Mouse (Mus musculus) CH12.LX (cell line): Measurements from ENCODE around the gene Adam12. TPM values are rescaled to one million over a fixed set of nuclear protein-coding genes. Genes with fewer than 3 reads are reported as not detected.

Experiments
- DNase-seq: peaks from one replicate; pipeline ENCODE4 v3.0.0-alpha.2; 2013; ENCODE audit errors: extremely low read depth
- H3K27ac ChIP-seq: 2 replicates; pipeline ENCODE4 v1.5.1; 2012; ENCODE audit warnings: low read depth, mild to moderate bottlenecking, control low read depth, moderate library complexity; ENCODE audit not compliant: insufficient read depth
- H3K27me3 ChIP-seq: replicated peaks from 2 replicates; pipeline ENCODE3; 2012; ENCODE audit warnings: inconsistent platforms
- H3K36me3 ChIP-seq, 2 experiments: replicated peaks in 1 of 2; 2 replicates each; pipeline versions ENCODE3 to v1.6.1; 2012; ENCODE audit warnings: inconsistent platforms in 1 of 2, low read length in 1 of 2, mild to moderate bottlenecking in 1 of 2, mixed read lengths in 1 of 2, moderate library complexity in 1 of 2; ENCODE audit not compliant: control insufficient read depth in 1 of 2, insufficient read depth in 1 of 2
- H3K4me1 ChIP-seq, 2 experiments: 2 replicates each; pipeline ENCODE4 v1.6.1; 2012; ENCODE audit warnings: inconsistent platforms in 1 of 2, moderate library complexity in 1 of 2; ENCODE audit not compliant: insufficient read depth in 2 of 2, control insufficient read depth in 1 of 2
- H3K4me2 ChIP-seq: 2 replicates; pipeline ENCODE4 v1.6.1; 2012; ENCODE audit warnings: low read depth, mild to moderate bottlenecking, control low read depth; ENCODE audit not compliant: poor library complexity, insufficient read depth, severe bottlenecking
- H3K4me3 ChIP-seq, 3 experiments: fragments of 150-350 bp in 1 of 3; sonication (generic) in 1 of 3; replicated peaks in 1 of 3; 2 replicates each; pipeline versions ENCODE3 to v1.5.1; 2011 to 2012; ENCODE audit warnings: low read depth in 2 of 3, low read length in 2 of 3, mild to moderate bottlenecking in 2 of 3, moderate library complexity in 2 of 3, control low read depth in 1 of 3, improper control_type of control experiment in 1 of 3, inconsistent platforms in 1 of 3, mixed read lengths in 1 of 3; ENCODE audit not compliant: poor library complexity in 1 of 3
- H3K79me2 ChIP-seq: replicated peaks from 2 replicates; pipeline ENCODE4 v1.6.1; 2012; ENCODE audit warnings: mild to moderate bottlenecking, moderate library complexity; ENCODE audit not compliant: control insufficient read depth, poor library complexity, insufficient read depth, severe bottlenecking; ENCODE audit errors: extremely low read depth
- H3K9ac ChIP-seq: 2 replicates; pipeline ENCODE4 v1.6.1; 2012; ENCODE audit warnings: low read depth, mild to moderate bottlenecking, control low read depth, moderate library complexity; ENCODE audit not compliant: insufficient read depth
- H3K9me3 ChIP-seq: replicated peaks from 2 replicates; pipeline ENCODE3; 2012; ENCODE audit warnings: low read length, inconsistent platforms, mixed read lengths
- BHLHE40 ChIP-seq: IDR thresholded peaks from 2 replicates; pipeline ENCODE4 v1.6.1; 2011; ENCODE audit warnings: mild to moderate bottlenecking, low read depth, low read length, improper control_type of control experiment
- CHD1 ChIP-seq: IDR thresholded peaks from 2 replicates; pipeline ENCODE4 v1.6.1; 2012; ENCODE audit warnings: low read depth, low read length, improper control_type of control experiment, inconsistent platforms
- CHD2 ChIP-seq: IDR thresholded peaks from 2 replicates; pipeline ENCODE4 v1.6.1; 2011; ENCODE audit warnings: low read length, improper control_type of control experiment
- E2F4 ChIP-seq: IDR thresholded peaks from 2 replicates; pipeline ENCODE4 v1.6.1; 2011; ENCODE audit warnings: low read depth, low read length, improper control_type of control experiment; ENCODE audit not compliant: insufficient replicate concordance
- EP300 ChIP-seq: IDR thresholded peaks from 2 replicates; pipeline ENCODE4 v1.6.1; 2011; ENCODE audit warnings: low read length, improper control_type of control experiment
- ETS1 ChIP-seq: conservative IDR thresholded peaks from 2 replicates; pipeline ENCODE4 v1.6.1; 2012; ENCODE audit warnings: low read depth, mild to moderate bottlenecking, inconsistent platforms, low read length, improper control_type of control experiment, moderate library complexity
- GABPA ChIP-seq: IDR thresholded peaks from 2 replicates; pipeline ENCODE4 v1.6.1; 2012; ENCODE audit warnings: low read depth, low read length, improper control_type of control experiment, inconsistent platforms; ENCODE audit not compliant: insufficient replicate concordance
- IRF4 ChIP-seq: IDR thresholded peaks from 2 replicates; pipeline ENCODE4 v1.6.1; 2014; ENCODE audit warnings: low read depth, mild to moderate bottlenecking, inconsistent platforms, low read length, improper control_type of control experiment
- JUN ChIP-seq: IDR thresholded peaks from 2 replicates; pipeline ENCODE4 v1.6.1; 2011; ENCODE audit warnings: low read depth, mild to moderate bottlenecking, low read length, improper control_type of control experiment, moderate library complexity; ENCODE audit not compliant: insufficient read depth
- JUND ChIP-seq: conservative IDR thresholded peaks from 2 replicates; pipeline ENCODE4 v1.6.1; 2011; ENCODE audit warnings: low read depth, low read length, improper control_type of control experiment
- MAX ChIP-seq: IDR thresholded peaks from 2 replicates; pipeline ENCODE4 v1.6.1; 2011; ENCODE audit warnings: low read length, improper control_type of control experiment
- MEF2A ChIP-seq: IDR thresholded peaks from 2 replicates; pipeline ENCODE4 v1.6.1; 2014; ENCODE audit warnings: low read depth, mild to moderate bottlenecking, inconsistent platforms, low read length, improper control_type of control experiment, borderline replicate concordance
- MYC ChIP-seq: IDR thresholded peaks from 2 replicates; pipeline ENCODE4 v1.6.1; 2011; ENCODE audit warnings: low read depth, mild to moderate bottlenecking, improper control_type of control experiment, low read length
- SMC3 ChIP-seq: IDR thresholded peaks from 2 replicates; pipeline ENCODE4 v1.6.1; 2011; ENCODE audit warnings: low read depth, low read length, improper control_type of control experiment
- TBP ChIP-seq: conservative IDR thresholded peaks from 2 replicates; pipeline ENCODE4 v1.6.1; 2011; ENCODE audit warnings: low read depth, low read length, improper control_type of control experiment
- UBTF ChIP-seq: IDR thresholded peaks from 2 replicates; pipeline ENCODE4 v1.6.1; 2012; ENCODE audit warnings: low read depth, mild to moderate bottlenecking, inconsistent platforms, low read length, improper control_type of control experiment, moderate library complexity
- USF1 ChIP-seq: IDR thresholded peaks from 2 replicates; pipeline ENCODE4 v1.6.1; 2014; ENCODE audit warnings: low read depth, mild to moderate bottlenecking, inconsistent platforms, low read length, improper control_type of control experiment
- USF2 ChIP-seq: conservative IDR thresholded peaks from 2 replicates; pipeline ENCODE4 v1.6.1; 2011; ENCODE audit warnings: low read depth, low read length, improper control_type of control experiment
- ZC3H11A ChIP-seq: IDR thresholded peaks from 2 replicates; pipeline ENCODE4 v1.6.1; 2012; ENCODE audit warnings: low read depth, mild to moderate bottlenecking, inconsistent platforms, low read length, improper control_type of control experiment
- ZMIZ1 ChIP-seq: IDR thresholded peaks from 2 replicates; pipeline ENCODE4 v1.6.1; 2012; ENCODE audit warnings: low read depth, mild to moderate bottlenecking, inconsistent platforms, low read length, improper control_type of control experiment
- ZNF384 ChIP-seq: IDR thresholded peaks from 2 replicates; pipeline ENCODE4 v1.6.1; 2012; ENCODE audit warnings: low read depth, low read length, improper control_type of control experiment, inconsistent platforms
- dilution Hi-C: fragments of 300-500 bp; cut with MboI; formaldehyde crosslinking; loops from 2 replicates; pipeline ENCODE4 v1.14.3; 2020; ENCODE audit warnings: low sequenced_read_pairs; ENCODE audit not compliant: extremely low pct_unique_long_range_greater_than_20kb, extremely low pct_ligation_motif_present
- in situ Hi-C: fragments of 300-500 bp; cut with MboI; formaldehyde crosslinking; loops from 3 replicates; pipeline ENCODE4 v1.14.3; 2019; ENCODE audit warnings: low sequenced_read_pairs, low pct_ligation_motif_present, low pct_unique_long_range_greater_than_20kb, mixed read lengths
- polyA plus RNA-seq: library from polyadenylated mRNA; unstranded; fragments of >175 nt; gene quantifications from 2 replicates; pipeline ENCODE4 v1.2.1, GENCODE M21; 2012; ENCODE audit warnings: low read depth; ENCODE audit not compliant: insufficient read length
- total RNA-seq, 2 experiments: library from RNA; depleted of rRNA; stranded (reverse); fragments of 300-350 nt in 1 of 2; fragments of >200 nt in 1 of 2; gene quantifications; 2 replicates each; pipeline ENCODE4 v1.2.3; 2012 to 2014

Gene Adam12
- total and polyA plus RNA-seq, 3 experiments: not detected

DNA sequence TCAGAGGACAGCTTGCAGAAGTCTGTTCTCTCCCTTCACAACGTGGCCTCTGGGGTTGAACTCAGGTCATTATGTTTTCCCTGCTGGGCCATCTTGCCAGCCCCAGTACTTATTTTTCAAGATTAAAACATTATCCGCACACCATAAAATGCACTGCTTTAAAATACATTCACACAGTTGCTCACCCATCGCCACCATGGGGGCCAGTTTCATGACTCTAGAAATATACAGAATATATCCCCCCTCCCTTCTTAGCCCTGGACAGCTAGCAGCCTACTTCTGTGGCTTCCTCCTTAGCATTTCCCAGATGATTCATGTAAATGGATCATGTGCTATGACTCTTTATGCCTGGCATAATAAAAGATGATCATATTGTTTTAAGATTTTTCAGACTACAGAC lies 355.8 kb downstream of the Adam12 start:
- H3K27me3 ChIP-seq: peaks cover 21% of the 10 kb centered on the region
- dilution Hi-C loops (no loop called here), in situ Hi-C loops (no loop called here)
- H3K4me2 ChIP-seq: no peak overlapping the region
- no peak overlapping the region for H3K27ac ChIP-seq
- no peak for DNase-seq
- no peak overlapping the region for H3K4me3 ChIP-seq
- H3K9me3 ChIP-seq: peaks cover 35% of the 10 kb centered on the region
- H3K9ac ChIP-seq: no peak overlapping the region
- TF ChIP-seq ETS1: no peak
- no peak for TF ChIP-seq MEF2A
- no peak for TF ChIP-seq ZMIZ1
- TF ChIP-seq USF1: no peak
- no peak for TF ChIP-seq CHD1
- no peak for TF ChIP-seq JUND
- no peak for TF ChIP-seq ZNF384
- TF ChIP-seq IRF4: no peak
- TF ChIP-seq TBP: no peak
- no peak for TF ChIP-seq E2F4
- TF ChIP-seq UBTF: no peak
- no peak for TF ChIP-seq BHLHE40
- no peaks in the 10 kb centered on the region for H3K79me2 ChIP-seq
- H3K36me3 ChIP-seq: no peaks in the 10 kb centered on the region
- H3K4me1 ChIP-seq: no peaks in the 10 kb centered on the region

DNA sequence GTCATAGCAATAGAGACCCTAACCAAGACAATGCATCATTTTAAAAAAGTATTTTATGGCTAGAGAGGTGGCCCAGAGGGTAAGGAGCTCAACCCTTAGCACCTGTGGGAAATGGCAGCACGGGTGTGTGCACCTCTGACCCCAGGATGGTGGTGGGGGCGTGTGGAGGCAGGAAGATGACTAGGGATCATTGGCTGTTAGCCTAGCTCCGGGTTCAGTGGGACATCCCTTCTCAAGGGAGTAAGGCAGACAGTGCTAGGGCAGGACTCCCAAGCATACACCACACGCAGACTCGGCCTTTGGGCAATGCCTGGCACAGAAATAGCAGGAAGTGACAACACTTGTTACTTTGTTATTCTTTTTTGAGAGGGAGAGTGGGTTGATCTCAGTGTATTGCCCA lies 359.2 kb downstream of the Adam12 start:
- H3K27me3 ChIP-seq: peaks cover 30% of the 10 kb centered on the region
- DNase-seq: no peak
- peaks cover 14% of the 10 kb centered on the region for H3K9me3 ChIP-seq
- in situ Hi-C loops (loop anchor here (25.0 kb wide), 1 partner anchor 1615 kb away; no protein-coding TSS in a partner anchor), dilution Hi-C loops (no loop called here)
- H3K9ac ChIP-seq: no peak overlapping the region
- H3K27ac ChIP-seq: no peak overlapping the region
- H3K79me2 ChIP-seq: no peaks in the 10 kb centered on the region
- H3K4me3 ChIP-seq: no peak overlapping the region
- no peaks in the 10 kb centered on the region for H3K4me1 ChIP-seq
- H3K4me2 ChIP-seq: no peak overlapping the region
- no peaks in the 10 kb centered on the region for H3K36me3 ChIP-seq
- TF ChIP-seq BHLHE40 (no peak), USF2 (no peak), JUN (no peak), MAX (no peak), MYC (no peak), ZC3H11A (no peak), SMC3 (no peak), CHD2 (no peak), GABPA (no peak), EP300 (no peak), UBTF (no peak)
